Mouse (Mus musculus) C2C12 (cell line): ENCODE measurements at regions not wholly inside any gene's neighbourhood (a gene's known extent, or its start where the extent isn't known, plus 50 kb on each side); places are given as distances from the start of the nearest gene placed in this dataset.

Experiments used
- H3K27me3 ChIP-seq: one replicate; pipeline ENCODE4 v1.6.1; 2011; ENCODE audit not compliant: control insufficient read depth, insufficient read depth, insufficient read length
- H3K36me3 ChIP-seq: one replicate; pipeline ENCODE4 v1.6.1; 2011; ENCODE audit not compliant: control insufficient read depth, insufficient read depth
- H3K4me3 ChIP-seq: one replicate; pipeline ENCODE4 v1.5.1; 2011; ENCODE audit warnings: mild to moderate bottlenecking, control low read depth; ENCODE audit not compliant: poor library complexity, insufficient read depth, severe bottlenecking
- H3K79me2 ChIP-seq: one replicate; pipeline ENCODE4 v1.6.1; 2011; ENCODE audit not compliant: control insufficient read depth, insufficient read depth
- H3K79me3 ChIP-seq: one replicate; pipeline ENCODE4 v1.6.1; 2011; ENCODE audit warnings: low read depth, control low read depth
- H3ac ChIP-seq: one replicate; pipeline ENCODE3; 2011; ENCODE audit warnings: low read depth; ENCODE audit not compliant: control insufficient read depth, insufficient read length
- CEBPB ChIP-seq: IDR thresholded peaks from one replicate; pipeline ENCODE4 v1.6.1; 2011; ENCODE audit warnings: low read depth, mild to moderate bottlenecking, control low read depth, moderate library complexity
- CTCF ChIP-seq: IDR thresholded peaks from one replicate; pipeline ENCODE4 v1.5.1; 2011; ENCODE audit not compliant: control insufficient read depth, insufficient read depth, insufficient read length
- FOSL1 ChIP-seq: IDR thresholded peaks from one replicate; pipeline ENCODE4 v1.8.0; 2011; ENCODE audit warnings: mild to moderate bottlenecking, low read length; ENCODE audit not compliant: poor library complexity, insufficient read depth, severe bottlenecking
- MAX ChIP-seq: IDR thresholded peaks from one replicate; pipeline ENCODE4 v1.6.1; 2011; ENCODE audit warnings: mild to moderate bottlenecking, control low read depth
- MYOD1 ChIP-seq: IDR thresholded peaks from one replicate; pipeline ENCODE4 v1.6.1; 2011; ENCODE audit warnings: low read depth; ENCODE audit not compliant: control insufficient read depth, insufficient read length
- MYOG ChIP-seq: IDR thresholded peaks from one replicate; pipeline ENCODE4 v1.6.1; 2011; ENCODE audit not compliant: control insufficient read depth, insufficient read length; ENCODE audit errors: extremely low read depth
- USF1 ChIP-seq: IDR thresholded peaks from one replicate; pipeline ENCODE4 v1.6.1; 2011; ENCODE audit warnings: low read depth, mild to moderate bottlenecking, control low read depth, moderate library complexity

DNA sequence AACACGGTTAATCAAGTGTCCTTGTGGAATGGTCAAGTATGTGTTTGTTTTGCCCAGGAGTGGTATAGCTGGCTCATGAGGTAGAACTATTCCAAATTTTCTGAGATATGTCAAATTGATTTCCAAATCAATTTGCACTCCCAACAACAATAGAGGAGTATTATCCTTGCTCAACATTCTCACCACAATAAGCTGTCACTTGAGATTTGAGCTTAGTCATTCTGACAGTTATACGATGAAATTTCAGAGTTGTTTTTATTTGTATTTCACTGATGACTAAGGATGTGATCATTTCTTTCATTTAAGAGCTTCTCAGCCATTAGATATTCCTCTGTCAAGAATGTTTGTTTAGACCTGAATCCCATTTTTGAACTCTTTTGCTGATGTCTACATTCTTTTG is 62.5 kb downstream of the Kap start:
- TF ChIP-seq MYOD1 (no peak), MYOG (no peak), MAX (no peak), CEBPB (peak; percentile 89), FOSL1 (peak; percentile 82), CTCF (no peak), USF1 (no peak)
- no peaks in the 10 kb centered on the region for H3K79me2 ChIP-seq
- no peaks in the 10 kb centered on the region for H3K27me3 ChIP-seq
- H3K36me3 ChIP-seq, result no peaks in the 10 kb centered on the region
- H3K79me3 ChIP-seq, result no peaks in the 10 kb centered on the region
- no peak overlapping the region for H3K4me3 ChIP-seq
- no peak overlapping the region for H3ac ChIP-seq
